Mouse (Mus musculus) brown adipose tissue, adult 24 weeks (tissue): ENCODE measurements at regions not wholly inside any gene's neighbourhood (a gene's known extent, or its start where the extent isn't known, plus 50 kb on each side); places are given as distances from the start of the nearest gene placed in this dataset.

Experiments
- H3K27ac ChIP-seq: fragments of 200-500 bp; replicated peaks from 2 replicates; pipeline ENCODE4 v1.5.1; 2012; ENCODE audit warnings: low read depth, mild to moderate bottlenecking, low read length
- H3K4me1 ChIP-seq: fragments of 200-500 bp; 2 replicates; pipeline ENCODE4 v1.6.1; 2012; ENCODE audit warnings: low read length, mixed read lengths; ENCODE audit not compliant: control insufficient read depth, insufficient read depth, insufficient read length
- H3K4me3 ChIP-seq: fragments of 200-500 bp; 2 replicates; pipeline ENCODE4 v1.5.1; 2012; ENCODE audit warnings: low read depth, mild to moderate bottlenecking, low read length, moderate library complexity; ENCODE audit not compliant: insufficient read depth

GRCm38 (mm10) chr15:62202781-62203375, 1280.1 kb upstream of the A1bg start:
- Histone ChIP-seq H3K27ac (no peak overlapping the region), H3K4me3 (no peak overlapping the region), H3K4me1 (peaks cover 6% of the 10 kb centered on the region; the same call in 1 of the 2 replicates)

GRCm38 (mm10) chr15:62198721-62199120, 1275.9 kb upstream of the A1bg start:
- no peak overlapping the region for H3K27ac ChIP-seq
- H3K4me1 ChIP-seq = peaks cover 5% of the 10 kb centered on the region; the same call in 1 of the 2 replicates
- no peak overlapping the region for H3K4me3 ChIP-seq

- Histone ChIP-seq H3K4me1 (peaks cover 5% of the 10 kb centered on the region; the same call in 1 of the 2 replicates), H3K4me3 (no peak overlapping the region), H3K27ac (no peak overlapping the region)
Observed at GRCm38 (mm10) chr15:62198194-62198593, 1275.4 kb upstream of the A1bg start.

GRCm38 (mm10) chr15:62195440-62195839, 1272.6 kb upstream of the A1bg start:
- H3K4me1 ChIP-seq = 0 out of 2 replicates have a peak, but pooled peaks cover 3% of the 10 kb centered on the region
- no peak overlapping the region for H3K27ac ChIP-seq
- H3K4me3 ChIP-seq = no peak overlapping the region

GRCm38 (mm10) chr15:62192706-62193105, 1269.9 kb upstream of the A1bg start:
- Histone ChIP-seq H3K27ac (no peak overlapping the region), H3K4me3 (no peak overlapping the region), H3K4me1 (0 out of 2 replicates have a peak, but pooled peaks cover 3% of the 10 kb centered on the region)

- H3K4me3 ChIP-seq = no peak overlapping the region
- 0 out of 2 replicates have a peak, but pooled peaks cover 3% of the 10 kb centered on the region for H3K4me1 ChIP-seq
- H3K27ac ChIP-seq = no peak overlapping the region
Observed at GRCm38 (mm10) chr15:62191641-62192040, 1268.8 kb upstream of the A1bg start.

GRCm38 (mm10) chr15:62190977-62191614, 1268.3 kb upstream of the A1bg start:
- Histone ChIP-seq H3K27ac (no peak overlapping the region), H3K4me3 (no peak overlapping the region), H3K4me1 (0 out of 2 replicates have a peak, but pooled peaks cover 2% of the 10 kb centered on the region)

- H3K4me3 ChIP-seq = no peak overlapping the region
- no peaks in the 10 kb centered on the region for H3K4me1 ChIP-seq
Observed at GRCm38 (mm10) chr15:62190224-62190910, 1267.6 kb upstream of the A1bg start.

GRCm38 (mm10) chr15:62189565-62190181, 1266.9 kb upstream of the A1bg start:
- H3K4me3 ChIP-seq = no peak overlapping the region
- no peak overlapping the region for H3K27ac ChIP-seq
- H3K4me1 ChIP-seq = no peaks in the 10 kb centered on the region

More at GRCm38 (mm10) chr15:62190224-62190910, 1267.6 kb upstream of the A1bg start:
- H3K27ac ChIP-seq = no peak overlapping the region

- Histone ChIP-seq H3K4me1 (peaks cover 3% of the 10 kb centered on the region; the same call in 1 of the 2 replicates), H3K4me3 (no peak overlapping the region), H3K27ac (no peak overlapping the region)
Observed at GRCm38 (mm10) chr15:62186548-62186947, 1263.7 kb upstream of the A1bg start.

- Histone ChIP-seq H3K4me1 (peaks cover 9% of the 10 kb centered on the region; the same call in 1 of the 2 replicates), H3K4me3 (no peak overlapping the region), H3K27ac (no peak overlapping the region)
Observed at GRCm38 (mm10) chr15:62183803-62184202, 1261.0 kb upstream of the A1bg start.

GRCm38 (mm10) chr15:62181454-62181910, 1258.7 kb upstream of the A1bg start:
- Histone ChIP-seq H3K4me3 (no peak overlapping the region), H3K27ac (peak overlapping the region; percentile 93), H3K4me1 (peaks cover 12% of the 10 kb centered on the region; the same call in 1 of the 2 replicates)

GRCm38 (mm10) chr15:62180718-62181117, 1257.9 kb upstream of the A1bg start:
- peaks cover 15% of the 10 kb centered on the region; the same call in 1 of the 2 replicates for H3K4me1 ChIP-seq
- H3K27ac ChIP-seq = peak overlapping the region; percentile 88
- no peak overlapping the region for H3K4me3 ChIP-seq

GRCm38 (mm10) chr15:62179801-62180200, 1257.0 kb upstream of the A1bg start:
- H3K4me3 ChIP-seq = no peak overlapping the region
- no peak overlapping the region for H3K27ac ChIP-seq
- H3K4me1 ChIP-seq = peaks cover 15% of the 10 kb centered on the region; the same call in 1 of the 2 replicates

GRCm38 (mm10) chr15:62178568-62178967, 1255.8 kb upstream of the A1bg start:
- no peak overlapping the region for H3K4me3 ChIP-seq

More at GRCm38 (mm10) chr15:62178568-62178967, 1255.8 kb upstream of the A1bg start:
- Histone ChIP-seq H3K4me1 (peaks cover 18% of the 10 kb centered on the region; the same call in 1 of the 2 replicates), H3K27ac (no peak overlapping the region)
